In genomic region chr2:152289623-152290022, GRCm38 (mm10) we compare ENCODE assay signal across 6 mouse cellular contexts. TPM values are rescaled to one million over a fixed set of nuclear protein-coding genes. Genes with fewer than 3 reads are reported as not detected.
A peak's percentile ranks its signal among the peaks of the same experiment; 100 is the strongest.
DNase-seq lines count a peak whose midpoint lies in the region; ATAC-seq and TF ChIP-seq lines count a peak whose summit lies in the region.
"Not testable (repeated sequence)": the region's sequence is repeated elsewhere in the genome, so short reads cannot be mapped to it uniquely, and the experiment has no call there.

No protein-coding gene starts in this region.

- not testable (repeated sequence) for TF ChIP-seq RAD21 in MEL (IDR thresholded peaks at IDR 0.05; ENCODE audit: low read depth, low read length)

- TF ChIP-seq EP300 in MEL (IDR thresholded peaks at IDR 0.05; ENCODE audit: low read depth in 1 of 2, low read length in 2 of 2) = peak in 1 of 2 experiments; percentile 23; a peak in 1 of 4 replicates

- not testable (repeated sequence) for H3K79me2 ChIP-seq in MEL (ENCODE audit: control insufficient read depth, insufficient read depth, low read length, poor library complexity)

- not testable (repeated sequence) for H3K36me3 ChIP-seq in MEL (ENCODE audit: control insufficient read depth in 1 of 2, insufficient read depth in 2 of 2, low read length in 2 of 2)

- H3K9ac ChIP-seq in MEL (ENCODE audit: control insufficient read depth, low read depth, low read length, poor library complexity, severe bottlenecking) = not testable (repeated sequence)

- H3K27ac ChIP-seq in MEL (ENCODE audit: control insufficient read depth, low read depth, low read length) = not testable (repeated sequence)

- TF ChIP-seq CTCF in MEL (IDR thresholded peaks at IDR 0.05 in 2 of 3, conservative IDR thresholded peaks at IDR 0.05 in 1 of 3; ENCODE audit: control insufficient read depth in 1 of 3, insufficient read depth in 1 of 3, low read depth in 2 of 3, low read length in 3 of 3, poor library complexity in 1 of 3, severe bottlenecking in 1 of 3) = not testable (repeated sequence)

- not testable (repeated sequence) for H3K4me1 ChIP-seq in MEL (ENCODE audit: control insufficient read depth in 1 of 2, insufficient read depth in 2 of 2, low read length in 2 of 2)

- not testable (repeated sequence) for H3K9me3 ChIP-seq in MEL (replicated peaks; ENCODE audit: insufficient read depth, low read length)

- DNase-seq in MEL (ENCODE audit: low read depth, low spot score) (peak; percentile 43), NIH3T3 (ENCODE audit: low read depth) (peak; percentile 39)
- peak; percentile 55 for DNase-seq in heart, adult 11 months
- DNase-seq in retina, postnatal 1 day = peak; percentile 22

- not testable (repeated sequence) for H3K4me3 ChIP-seq in MEL (ENCODE audit: control insufficient read depth in 1 of 2, insufficient read depth in 1 of 2, low read depth in 2 of 2, low read length in 2 of 2)

- ATAC-seq in megakaryocyte progenitor cell, adult 5-6 weeks (replicated peaks; ENCODE audit: poor library complexity) = peak; percentile 27
- peak; percentile 45 for ATAC-seq in megakaryocyte-erythroid progenitor cell, adult 5-6 weeks (replicated peaks; ENCODE audit: low FRiP score, low TSS enrichment, poor library complexity, severe bottlenecking)

- not testable (repeated sequence) for H3K27me3 ChIP-seq in MEL (ENCODE audit: control insufficient read depth in 1 of 2, insufficient read depth in 2 of 2, low read length in 2 of 2)

- TF ChIP-seq POLR2A in MEL (IDR thresholded peaks at IDR 0.05; ENCODE audit: control insufficient read depth in 1 of 2, insufficient read depth in 1 of 2, low read depth in 1 of 2, low read length in 2 of 2, poor library complexity in 1 of 2) = not testable (repeated sequence)

TF ChIP-seq in MEL, 35 proteins besides CTCF, POLR2A, EP300 and RAD21:
- TF ChIP-seq TCF12 (IDR thresholded peaks at IDR 0.05; ENCODE audit: low read depth, low read length) = peak; percentile 52; the same call in 1 of the 2 replicates
- TF ChIP-seq MEF2A (IDR thresholded peaks at IDR 0.05; ENCODE audit: extremely low read depth, insufficient replicate concordance, low read depth, low read length, poor library complexity, severe bottlenecking) = peak; percentile 72; the same call in 1 of the 2 replicates
- peak; percentile 9; the same call in 1 of the 2 replicates for TF ChIP-seq ETS1 (IDR thresholded peaks at IDR 0.05; ENCODE audit: low read depth, low read length)
- peak; percentile 93 for TF ChIP-seq TBP (IDR thresholded peaks at IDR 0.05; ENCODE audit: low read depth, low read length)
- peak; percentile 33; the same call in 1 of the 2 replicates for TF ChIP-seq GATA1 (IDR thresholded peaks at IDR 0.05; ENCODE audit: low read depth, low read length)

RNA-seq across cellular contexts. Expression of gene Tbc1d20, which starts 4.0 kb away (rescaled TPM):
- total RNA-seq in MEL (2012; rRNA removed) = 19.2 and 19.6 TPM in 2 replicates
- 10 to 100 TPM in 1 of 2 experiments, not detected in 1; 31.4 TPM for polyA plus RNA-seq in MEL (2012; ENCODE audit: insufficient read depth in 1 of 2, insufficient read length in 2 of 2, low read depth in 1 of 2, low replicate concordance in 2 of 2, missing spikeins in 1 of 2)
- total RNA-seq in megakaryocyte progenitor cell, adult 5-6 weeks (2015) = 18.4 and 19.7 TPM in 2 replicates
- 17.2 and 19.1 TPM in 2 replicates for total RNA-seq in megakaryocyte progenitor cell, adult 5-6 weeks (2017)
- total RNA-seq in megakaryocyte-erythroid progenitor cell, adult 5-6 weeks (2014; fragmentation: Nextera tagmentation) = 23.5 and 27.8 TPM in 2 replicates
- 11.7 and 12.0 TPM in 2 replicates for total RNA-seq in megakaryocyte-erythroid progenitor cell, adult 5-6 weeks (2017)

RNA-seq across cellular contexts. Expression of gene Rbck1, which starts 42.8 kb away (rescaled TPM):
- total RNA-seq in MEL (2012; rRNA removed) = 84.9 and 90.9 TPM in 2 replicates
- polyA plus RNA-seq in MEL (2012; ENCODE audit: insufficient read depth in 1 of 2, insufficient read length in 2 of 2, low read depth in 1 of 2, low replicate concordance in 2 of 2, missing spikeins in 1 of 2) = 100 to 1,000 TPM in 1 of 2 experiments, 10 to 100 TPM in 1; 92.1 to 162 TPM
- total RNA-seq in megakaryocyte progenitor cell, adult 5-6 weeks (2015) = 50.3 and 75.6 TPM in 2 replicates
- total RNA-seq in megakaryocyte progenitor cell, adult 5-6 weeks (2017) = 66.8 and 67.2 TPM in 2 replicates
- total RNA-seq in megakaryocyte-erythroid progenitor cell, adult 5-6 weeks (2014; fragmentation: Nextera tagmentation) = 120 and 125 TPM in 2 replicates
- total RNA-seq in megakaryocyte-erythroid progenitor cell, adult 5-6 weeks (2017) = 50.3 and 57.0 TPM in 2 replicates

RNA-seq across cellular contexts. Expression of gene Trib3, which starts 54.2 kb away (rescaled TPM):
- total RNA-seq in MEL (2012; rRNA removed) = 6.1 and 62.9 TPM in 2 replicates
- polyA plus RNA-seq in MEL (2012; ENCODE audit: insufficient read depth in 1 of 2, insufficient read length in 2 of 2, low read depth in 1 of 2, low replicate concordance in 2 of 2, missing spikeins in 1 of 2) = 10 to 100 TPM in 1 of 2 experiments, not detected in 1; 34.9 TPM
- not detected in 2 replicates for total RNA-seq in megakaryocyte progenitor cell, adult 5-6 weeks (2015)
- not detected in 2 replicates for total RNA-seq in megakaryocyte progenitor cell, adult 5-6 weeks (2017)
- 1.0 TPM in 1 of 2 replicates, not detected in the other for total RNA-seq in megakaryocyte-erythroid progenitor cell, adult 5-6 weeks (2014; fragmentation: Nextera tagmentation)
- not detected in 2 replicates for total RNA-seq in megakaryocyte-erythroid progenitor cell, adult 5-6 weeks (2017)
